Mouse (Mus musculus): ENCODE measurements around the gene Aff3. TPM values are rescaled to one million over a fixed set of nuclear protein-coding genes. Genes with fewer than 3 reads are reported as not detected.

Gene Aff3
- polyA plus RNA-seq, 1 experiment = 16.9 TPM

DNA sequence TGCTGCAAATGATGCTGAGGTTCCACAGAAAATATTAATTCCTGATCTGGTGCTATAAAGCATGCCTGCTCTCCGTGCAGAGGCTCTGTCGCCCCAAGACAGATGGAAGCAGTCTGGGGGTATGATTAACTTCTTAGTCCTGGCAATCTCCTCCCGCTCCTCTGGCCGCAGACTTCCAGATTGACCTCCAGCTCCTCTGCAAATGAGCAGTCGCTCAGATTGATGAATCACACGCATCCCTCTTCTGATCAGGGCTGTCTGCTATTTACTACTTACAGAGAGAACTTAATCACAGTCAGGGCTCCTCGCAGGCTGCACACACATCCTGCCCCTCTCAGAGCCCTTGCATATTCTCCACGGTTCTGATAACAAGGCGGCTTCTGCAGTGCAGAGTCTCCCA, 416.7 kb downstream of the Aff3 start:
- H3K4me1 ChIP-seq (ENCODE audit: control insufficient read depth, insufficient read depth, low read length) = no peaks in the 10 kb centered on the region

GRCm38 (mm10) chr1:38242559-38242958, 422.2 kb downstream of the Aff3 start:
- 33% methylated on average over 4 of the region's 4 CpGs for WGBS
- no peak overlapping the region for H3K4me3 ChIP-seq (replicated peaks; ENCODE audit: extremely low read depth, low read depth, low read length)
- DNase-seq = no peak

More for the DNA sequence above, 416.7 kb downstream of the Aff3 start:
- 56% methylated on average over 9 of the region's 9 CpGs for WGBS
- no peak for TF ChIP-seq POLR2A (IDR thresholded peaks at IDR 0.05; ENCODE audit: borderline replicate concordance, extremely low read depth, low read depth, low read length)
- TF ChIP-seq CTCF (IDR thresholded peaks at IDR 0.05; ENCODE audit: insufficient read depth, low read length) = no peak
- DNase-seq = no peak
- no peak overlapping the region for H3K4me3 ChIP-seq (replicated peaks; ENCODE audit: extremely low read depth, low read depth, low read length)

GRCm38 (mm10) chr1:38241801-38242200, 423.0 kb downstream of the Aff3 start:
- H3K4me1 ChIP-seq (ENCODE audit: control insufficient read depth, insufficient read depth, low read length) = no peaks in the 10 kb centered on the region
- no peak for TF ChIP-seq CTCF (IDR thresholded peaks at IDR 0.05; ENCODE audit: insufficient read depth, low read length)
- TF ChIP-seq POLR2A (IDR thresholded peaks at IDR 0.05; ENCODE audit: borderline replicate concordance, extremely low read depth, low read depth, low read length) = no peak
- H3K4me3 ChIP-seq (replicated peaks; ENCODE audit: extremely low read depth, low read depth, low read length) = no peak overlapping the region
- no peak for DNase-seq
- WGBS = 63% methylated on average over 4 of the region's 4 CpGs

More at GRCm38 (mm10) chr1:38242559-38242958, 422.2 kb downstream of the Aff3 start:
- TF ChIP-seq CTCF (IDR thresholded peaks at IDR 0.05; ENCODE audit: insufficient read depth, low read length) (no peak), POLR2A (IDR thresholded peaks at IDR 0.05; ENCODE audit: borderline replicate concordance, extremely low read depth, low read depth, low read length) (no peak)
- no peaks in the 10 kb centered on the region for H3K4me1 ChIP-seq (ENCODE audit: control insufficient read depth, insufficient read depth, low read length)

DNA sequence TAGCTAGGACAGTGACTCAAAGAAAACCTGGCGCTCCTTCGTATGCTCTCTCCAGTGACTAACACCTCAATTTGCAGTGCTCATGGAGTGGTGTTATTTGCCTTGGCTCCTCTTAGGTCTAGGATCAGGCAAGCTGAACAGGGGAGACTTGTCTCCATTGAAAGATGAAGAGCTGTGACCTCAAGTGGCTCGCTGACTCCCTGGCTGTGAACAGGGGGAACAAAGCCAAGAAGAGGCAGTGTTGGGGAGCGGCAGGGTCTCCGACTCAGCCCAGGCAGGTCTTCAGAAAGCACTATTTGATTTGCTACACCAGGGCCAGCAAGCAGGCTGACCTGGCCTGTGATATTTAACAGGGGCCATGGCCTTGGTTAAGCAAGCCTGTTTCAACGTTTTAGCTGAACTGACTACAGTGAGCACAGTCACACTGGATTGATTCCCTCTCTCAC, 423.5 kb downstream of the Aff3 start:
- no peak for DNase-seq
- 63% methylated on average over 6 of the region's 6 CpGs for WGBS
- no peak for TF ChIP-seq CTCF (IDR thresholded peaks at IDR 0.05; ENCODE audit: insufficient read depth, low read length)
- H3K4me1 ChIP-seq (ENCODE audit: control insufficient read depth, insufficient read depth, low read length) = no peaks in the 10 kb centered on the region
- no peak overlapping the region for H3K4me3 ChIP-seq (replicated peaks; ENCODE audit: extremely low read depth, low read depth, low read length)

DNA sequence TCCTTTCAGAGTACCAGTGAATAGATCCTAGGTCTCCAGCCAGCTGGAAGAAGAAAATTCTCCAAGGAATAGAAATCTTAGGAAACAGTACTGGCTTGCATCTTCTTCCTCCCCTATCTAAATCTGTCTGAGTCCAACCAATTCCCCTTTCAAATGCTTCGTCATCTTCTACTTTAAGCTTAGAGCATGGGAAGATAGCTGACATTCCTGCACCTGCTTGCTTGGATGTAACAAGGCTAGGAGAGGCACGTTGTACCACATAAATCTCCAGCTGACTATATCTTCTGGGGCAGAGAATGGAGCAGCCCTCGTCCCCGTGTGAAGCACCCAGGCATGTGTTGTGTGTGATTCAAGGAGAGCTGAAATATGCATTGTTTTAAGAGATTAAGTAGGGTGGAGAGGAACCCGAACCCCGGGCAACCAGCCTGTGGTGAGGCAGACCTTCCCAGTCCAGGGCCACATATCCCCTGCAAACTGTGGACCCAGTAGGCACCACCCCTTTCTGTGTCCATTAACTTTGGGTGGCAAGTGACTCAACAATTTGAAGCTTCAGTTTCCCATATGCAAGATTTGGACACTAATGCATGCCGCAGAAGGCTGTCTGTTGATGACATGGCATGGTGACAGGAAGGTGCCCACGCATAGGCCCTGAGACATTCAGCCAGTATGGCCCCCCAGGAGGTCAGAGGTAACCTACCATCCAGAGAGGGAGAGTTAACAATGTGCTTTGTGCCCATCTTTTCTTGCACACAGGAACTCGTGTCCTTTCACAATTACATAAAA, 424.1 kb downstream of the Aff3 start:
- TF ChIP-seq CTCF (IDR thresholded peaks at IDR 0.05; ENCODE audit: insufficient read depth, low read length) (no peak), POLR2A (IDR thresholded peaks at IDR 0.05; ENCODE audit: borderline replicate concordance, extremely low read depth, low read depth, low read length) (no peak)
- Histone ChIP-seq H3K4me1 (ENCODE audit: control insufficient read depth, insufficient read depth, low read length) (no peaks in the 10 kb centered on the region), H3K4me3 (replicated peaks; ENCODE audit: extremely low read depth, low read depth, low read length) (no peak overlapping the region)
- 76% methylated on average over 9 of the region's 9 CpGs for WGBS
- no peak for DNase-seq

DNA sequence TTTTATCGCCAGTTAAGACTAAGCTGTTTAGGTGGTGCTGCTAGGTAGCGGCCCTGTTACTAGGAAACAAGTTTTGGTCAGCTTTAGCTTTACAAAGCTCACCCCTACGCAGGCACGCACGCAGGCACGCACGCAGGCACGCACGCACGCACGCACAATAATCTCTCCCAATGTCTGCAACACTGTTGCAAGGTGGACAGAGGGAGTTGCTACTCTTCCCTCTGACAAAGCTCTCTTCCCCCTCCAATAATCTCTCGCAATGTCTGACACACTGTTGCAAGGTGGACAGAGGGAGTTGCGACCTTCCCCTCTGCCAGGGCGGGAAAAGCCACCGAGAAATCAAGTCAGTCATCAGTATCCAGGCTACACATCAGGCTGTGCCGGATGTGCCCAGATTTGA, 425.2 kb downstream of the Aff3 start:
- TF ChIP-seq CTCF (IDR thresholded peaks at IDR 0.05; ENCODE audit: insufficient read depth, low read length) (no peak), POLR2A (IDR thresholded peaks at IDR 0.05; ENCODE audit: borderline replicate concordance, extremely low read depth, low read depth, low read length) (no peak)
- WGBS = 92% methylated on average over 16 of the region's 16 CpGs
- H3K4me3 ChIP-seq (replicated peaks; ENCODE audit: extremely low read depth, low read depth, low read length) = no peak overlapping the region
- H3K4me1 ChIP-seq (ENCODE audit: control insufficient read depth, insufficient read depth, low read length) = no peaks in the 10 kb centered on the region
- DNase-seq = no peak

DNA sequence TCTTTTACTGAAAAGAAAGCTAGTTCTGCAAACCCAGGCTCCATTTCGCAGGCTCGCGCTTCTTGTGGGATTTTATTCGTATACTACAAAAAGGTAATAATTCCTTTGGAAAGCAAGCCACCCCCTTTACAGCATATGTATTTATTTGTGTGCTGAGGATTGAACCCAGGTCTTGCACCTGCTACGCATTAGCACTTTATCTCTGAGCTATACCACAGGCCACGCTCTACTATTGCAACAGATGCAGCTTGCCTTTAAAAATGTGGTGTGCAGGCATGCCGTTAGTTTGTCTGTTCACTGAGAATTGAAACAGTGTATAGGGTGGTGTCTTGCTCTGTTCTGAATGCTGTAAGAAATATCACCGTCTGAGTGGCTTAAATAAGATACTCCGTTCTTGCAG, 426.9 kb downstream of the Aff3 start:
- H3K4me3 ChIP-seq (replicated peaks; ENCODE audit: extremely low read depth, low read depth, low read length) = no peak overlapping the region
- WGBS = 94% methylated on average over 9 of the region's 9 CpGs
- no peak for TF ChIP-seq CTCF (IDR thresholded peaks at IDR 0.05; ENCODE audit: insufficient read depth, low read length)
- no peak for DNase-seq
- no peaks in the 10 kb centered on the region for H3K4me1 ChIP-seq (ENCODE audit: control insufficient read depth, insufficient read depth, low read length)

GRCm38 (mm10) chr1:38237027-38237787, 427.5 kb downstream of the Aff3 start:
- no peak for TF ChIP-seq POLR2A (IDR thresholded peaks at IDR 0.05; ENCODE audit: borderline replicate concordance, extremely low read depth, low read depth, low read length)
- TF ChIP-seq CTCF (IDR thresholded peaks at IDR 0.05; ENCODE audit: insufficient read depth, low read length) = no peak
- Histone ChIP-seq H3K4me1 (ENCODE audit: control insufficient read depth, insufficient read depth, low read length) (no peaks in the 10 kb centered on the region), H3K4me3 (replicated peaks; ENCODE audit: extremely low read depth, low read depth, low read length) (no peak overlapping the region)
- WGBS = 74% methylated on average over 7 of the region's 7 CpGs
- no peak for DNase-seq

DNA sequence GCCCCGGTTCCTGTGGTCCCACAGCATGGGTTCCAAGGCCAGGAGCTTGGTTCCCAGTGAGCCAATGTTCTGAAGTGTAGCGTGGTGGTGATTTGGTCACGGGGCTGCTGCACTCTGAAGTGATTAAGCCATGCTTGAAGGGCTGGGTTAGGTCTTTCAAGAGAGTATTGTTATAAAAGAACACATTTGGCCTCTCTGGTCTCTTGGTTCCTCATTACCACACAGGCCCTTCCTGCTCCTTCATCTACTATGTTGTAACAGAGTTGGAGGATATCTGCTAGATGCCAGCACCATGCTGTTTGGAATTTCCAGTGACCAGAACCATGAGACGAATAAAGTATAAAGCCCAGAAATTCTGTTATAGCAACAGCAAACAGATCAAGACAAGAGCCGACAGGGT, 431.6 kb downstream of the Aff3 start:
- no peak overlapping the region for H3K4me3 ChIP-seq (replicated peaks; ENCODE audit: extremely low read depth, low read depth, low read length)
- WGBS = 80% methylated on average over 5 of the region's 5 CpGs

GRCm38 (mm10) chr1:38230041-38230440, 434.7 kb downstream of the Aff3 start:
- Histone ChIP-seq H3K4me3 (replicated peaks; ENCODE audit: extremely low read depth, low read depth, low read length) (no peak overlapping the region), H3K4me1 (ENCODE audit: control insufficient read depth, insufficient read depth, low read length) (no peaks in the 10 kb centered on the region)
- no peak for DNase-seq
- TF ChIP-seq CTCF (IDR thresholded peaks at IDR 0.05; ENCODE audit: insufficient read depth, low read length) = no peak
- TF ChIP-seq POLR2A (IDR thresholded peaks at IDR 0.05; ENCODE audit: borderline replicate concordance, extremely low read depth, low read depth, low read length) = no peak
- WGBS = 91% methylated on average over 8 of the region's 8 CpGs

More for the DNA sequence above, 431.6 kb downstream of the Aff3 start:
- TF ChIP-seq POLR2A (IDR thresholded peaks at IDR 0.05; ENCODE audit: borderline replicate concordance, extremely low read depth, low read depth, low read length) (no peak), CTCF (IDR thresholded peaks at IDR 0.05; ENCODE audit: insufficient read depth, low read length) (no peak)
- DNase-seq = no peak
- no peaks in the 10 kb centered on the region for H3K4me1 ChIP-seq (ENCODE audit: control insufficient read depth, insufficient read depth, low read length)

Measured in lung, adult 2 months (tissue).